Mouse (Mus musculus) megakaryocyte progenitor cell, adult 5-6 weeks (primary cell): ENCODE data around the gene Kcnma1. TPM values are rescaled to one million over a fixed set of nuclear protein-coding genes. Genes with fewer than 3 reads are reported as not detected.

Experiments
- ATAC-seq: replicated peaks from 2 replicates; pipeline ENCODE4 v1.8.0; 2016; ENCODE audit warnings: mild to moderate bottlenecking, moderate TSS enrichment, inconsistent platforms; ENCODE audit not compliant: poor library complexity
- total RNA-seq, 2 experiments: library from RNA; stranded (forward) in 1 of 2; stranded (reverse) in 1 of 2; fragments of 157-497, 149-512 nt in 1 of 2; fragments of 200-1000 nt in 1 of 2; gene quantifications; 2 replicates each; pipeline versions ENCODE4 v1.2.3 to v1.2.4; 2015 to 2017

Kcnma1 gene
- total RNA-seq, 2 experiments from 2014 or later: not detected

GRCm38 (mm10) chr14:23542131-23542530 is 472.2 kb downstream of the Kcnma1 start:
- no peak for ATAC-seq

- no peak for ATAC-seq
Measured at GRCm38 (mm10) chr14:23539621-23540020, 474.7 kb downstream of the Kcnma1 start.

- no peak for ATAC-seq
Measured at GRCm38 (mm10) chr14:23533346-23533745, 480.9 kb downstream of the Kcnma1 start.

- no peak for ATAC-seq
Measured at GRCm38 (mm10) chr14:23531735-23532525, 482.4 kb downstream of the Kcnma1 start.

GRCm38 (mm10) chr14:23529720-23530119 is 484.6 kb downstream of the Kcnma1 start:
- ATAC-seq: peak; percentile 71

- ATAC-seq: no peak
Measured at GRCm38 (mm10) chr14:23529229-23529628, 485.1 kb downstream of the Kcnma1 start.

GRCm38 (mm10) chr14:23525910-23526309 is 488.4 kb downstream of the Kcnma1 start:
- no peak for ATAC-seq

GRCm38 (mm10) chr14:23523825-23524491 is 490.3 kb downstream of the Kcnma1 start:
- ATAC-seq: no peak

- ATAC-seq: no peak
Measured at GRCm38 (mm10) chr14:23522606-23523159, 491.6 kb downstream of the Kcnma1 start.

GRCm38 (mm10) chr14:23521080-23521684 is 493.1 kb downstream of the Kcnma1 start:
- ATAC-seq: no peak

GRCm38 (mm10) chr14:23517374-23517773 is 496.9 kb downstream of the Kcnma1 start:
- ATAC-seq: no peak

- no peak for ATAC-seq
Measured at GRCm38 (mm10) chr14:23509792-23510191, 504.5 kb downstream of the Kcnma1 start.

- no peak for ATAC-seq
Measured at GRCm38 (mm10) chr14:23502236-23502790, 512.0 kb downstream of the Kcnma1 start.

- ATAC-seq: no peak
Measured at GRCm38 (mm10) chr14:23496801-23497200, 517.5 kb downstream of the Kcnma1 start.

GRCm38 (mm10) chr14:23496236-23496740 is 518.0 kb downstream of the Kcnma1 start:
- 0 out of 2 replicates have a peak, but pooled peaks have one; percentile 39 for ATAC-seq

- ATAC-seq: no peak
Measured at GRCm38 (mm10) chr14:23494496-23494800, 519.8 kb downstream of the Kcnma1 start.

GRCm38 (mm10) chr14:23493750-23494495 is 520.4 kb downstream of the Kcnma1 start:
- ATAC-seq: no peak

- ATAC-seq: no peak
Measured at GRCm38 (mm10) chr14:23492581-23493360, 521.5 kb downstream of the Kcnma1 start.

GRCm38 (mm10) chr14:23491359-23491758 is 522.9 kb downstream of the Kcnma1 start:
- no peak for ATAC-seq

- no peak for ATAC-seq
Measured at GRCm38 (mm10) chr14:23486687-23487086, 527.6 kb downstream of the Kcnma1 start.
